Mouse (Mus musculus): Measurements from ENCODE around the gene Gpr137. TPM values are rescaled to one million over a fixed set of nuclear protein-coding genes. Genes with fewer than 3 reads are reported as not detected.

The Gpr137 gene
- polyA plus RNA-seq, 1 experiment from 2014 or later = 33.1 TPM

- peak; percentile 30; the same call in 1 of the 2 replicates for TF ChIP-seq CTCF (IDR thresholded peaks at IDR 0.05; ENCODE audit: low read depth)
- DNase-seq (ENCODE audit: low spot score) (peak; percentile 98), ATAC-seq (replicated peaks; ENCODE audit: low FRiP score, low read depth) (peak; percentile 82)
- H3K4me1 ChIP-seq (replicated peaks; ENCODE audit: insufficient read depth, low read length) = peaks cover 15% of the 10 kb centered on the region
- no peaks in the 10 kb centered on the region for H3K9me3 ChIP-seq (replicated peaks; ENCODE audit: low read length)
- peak within 1 kb of the TSS; percentile 61 for H3K4me2 ChIP-seq (ENCODE audit: low read length)
- no peaks in the 10 kb centered on the region for H3K27me3 ChIP-seq (ENCODE audit: insufficient read depth, low read length)
- under 1% methylated on average over 65 of the region's 65 CpGs for WGBS
- H3K9ac ChIP-seq (ENCODE audit: low read depth, low read length) = peak within 1 kb of the TSS; percentile 58
- peak within 1 kb of the TSS; percentile 98 for H3K27ac ChIP-seq
- peaks cover 42% of the 10 kb centered on the region for H3K36me3 ChIP-seq (ENCODE audit: insufficient read depth, low read length)
- H3K4me3 ChIP-seq (replicated peaks; ENCODE audit: low read depth, low read length) = peak within 1 kb of the TSS; percentile 52
Measured at GRCm38 (mm10) chr19:6909507-6910289, 32.6 kb downstream of the Gpr137 start, which contains the start of the genes Trmt112 and Prdx5. Gene Trmt112, plus strand, starts transcription at chr19:6909698. Gene Prdx5, minus strand, starts transcription at chr19:6910106.

- ATAC-seq (replicated peaks; ENCODE audit: low FRiP score, low read depth) = no peak
- H3K9me3 ChIP-seq (replicated peaks; ENCODE audit: low read length) = no peaks in the 10 kb centered on the region
- peak overlapping the region; percentile 61 for H3K4me2 ChIP-seq (ENCODE audit: low read length)
- peak overlapping the region; percentile 58 for H3K9ac ChIP-seq (ENCODE audit: low read depth, low read length)
- peak; percentile 32 for DNase-seq (ENCODE audit: low spot score)
- WGBS = 6% methylated on average over 11 of the region's 11 CpGs
- H3K27me3 ChIP-seq (ENCODE audit: insufficient read depth, low read length) = no peaks in the 10 kb centered on the region
- H3K27ac ChIP-seq = peak overlapping the region; percentile 98
- no peak for TF ChIP-seq CTCF (IDR thresholded peaks at IDR 0.05; ENCODE audit: low read depth)
- H3K4me1 ChIP-seq (replicated peaks; ENCODE audit: insufficient read depth, low read length) = peaks cover 15% of the 10 kb centered on the region
- H3K36me3 ChIP-seq (ENCODE audit: insufficient read depth, low read length) = peaks cover 46% of the 10 kb centered on the region
- H3K4me3 ChIP-seq (replicated peaks; ENCODE audit: low read depth, low read length) = peak overlapping the region; percentile 52
Measured at GRCm38 (mm10) chr19:6909021-6909420, 33.3 kb downstream of the Gpr137 start.

GRCm38 (mm10) chr19:6907811-6908540, 34.3 kb downstream of the Gpr137 start:
- DNase-seq (ENCODE audit: low spot score) = peak; percentile 60

GRCm38 (mm10) chr19:6907094-6907493, 35.2 kb downstream of the Gpr137 start:
- Histone ChIP-seq H3K4me3 (replicated peaks; ENCODE audit: low read depth, low read length) (no peak overlapping the region), H3K27me3 (ENCODE audit: insufficient read depth, low read length) (no peaks in the 10 kb centered on the region), H3K9me3 (replicated peaks; ENCODE audit: low read length) (no peaks in the 10 kb centered on the region), H3K36me3 (ENCODE audit: insufficient read depth, low read length) (peaks cover 31% of the 10 kb centered on the region), H3K9ac (ENCODE audit: low read depth, low read length) (no peak overlapping the region), H3K27ac (no peak overlapping the region), H3K4me2 (ENCODE audit: low read length) (peak overlapping the region; percentile 61), H3K4me1 (replicated peaks; ENCODE audit: insufficient read depth, low read length) (peaks cover 15% of the 10 kb centered on the region)
- 87% methylated on average over 8 of the region's 8 CpGs for WGBS
- TF ChIP-seq CTCF (IDR thresholded peaks at IDR 0.05; ENCODE audit: low read depth) = no peak
- no peak for DNase-seq (ENCODE audit: low spot score)
- no peak for ATAC-seq (replicated peaks; ENCODE audit: low FRiP score, low read depth)

More at GRCm38 (mm10) chr19:6907811-6908540, 34.3 kb downstream of the Gpr137 start:
- H3K27me3 ChIP-seq (ENCODE audit: insufficient read depth, low read length) = no peaks in the 10 kb centered on the region
- H3K9me3 ChIP-seq (replicated peaks; ENCODE audit: low read length) = no peaks in the 10 kb centered on the region
- H3K4me3 ChIP-seq (replicated peaks; ENCODE audit: low read depth, low read length) = peak overlapping the region; percentile 52
- H3K4me1 ChIP-seq (replicated peaks; ENCODE audit: insufficient read depth, low read length) = peaks cover 15% of the 10 kb centered on the region
- H3K4me2 ChIP-seq (ENCODE audit: low read length) = peak overlapping the region; percentile 61
- H3K36me3 ChIP-seq (ENCODE audit: insufficient read depth, low read length) = peaks cover 39% of the 10 kb centered on the region
- ATAC-seq (replicated peaks; ENCODE audit: low FRiP score, low read depth) = no peak
- 0 out of 2 replicates have a peak, but pooled peaks have one; percentile 19 for TF ChIP-seq CTCF (IDR thresholded peaks at IDR 0.05; ENCODE audit: low read depth)
- 56% methylated on average over 7 of the region's 7 CpGs for WGBS
- H3K27ac ChIP-seq = peak overlapping the region; percentile 98
- H3K9ac ChIP-seq (ENCODE audit: low read depth, low read length) = peak overlapping the region; percentile 58

- Histone ChIP-seq H3K36me3 (ENCODE audit: insufficient read depth, low read length) (peaks cover 22% of the 10 kb centered on the region; the same call in 1 of the 2 replicates), H3K27ac (no peak overlapping the region), H3K27me3 (ENCODE audit: insufficient read depth, low read length) (no peaks in the 10 kb centered on the region), H3K4me2 (ENCODE audit: low read length) (no peak overlapping the region), H3K4me3 (replicated peaks; ENCODE audit: low read depth, low read length) (no peak overlapping the region), H3K4me1 (replicated peaks; ENCODE audit: insufficient read depth, low read length) (peaks cover 12% of the 10 kb centered on the region), H3K9me3 (replicated peaks; ENCODE audit: low read length) (no peaks in the 10 kb centered on the region), H3K9ac (ENCODE audit: low read depth, low read length) (no peak overlapping the region)
- no peak for TF ChIP-seq CTCF (IDR thresholded peaks at IDR 0.05; ENCODE audit: low read depth)
- DNase-seq (ENCODE audit: low spot score) (no peak), ATAC-seq (replicated peaks; ENCODE audit: low FRiP score, low read depth) (no peak)
- WGBS = 77% methylated on average over 3 of the region's 3 CpGs
Measured at GRCm38 (mm10) chr19:6906199-6906598, 36.1 kb downstream of the Gpr137 start.

- H3K9me3 ChIP-seq (replicated peaks; ENCODE audit: low read length) = no peaks in the 10 kb centered on the region
- H3K36me3 ChIP-seq (ENCODE audit: insufficient read depth, low read length) = peaks cover 22% of the 10 kb centered on the region; the same call in 1 of the 2 replicates
- H3K4me2 ChIP-seq (ENCODE audit: low read length) = no peak overlapping the region
- peak overlapping the region; percentile 42; the same call in 1 of the 2 replicates for H3K27ac ChIP-seq
- ATAC-seq (replicated peaks; ENCODE audit: low FRiP score, low read depth) (no peak), DNase-seq (ENCODE audit: low spot score) (no peak)
- no peak overlapping the region for H3K4me3 ChIP-seq (replicated peaks; ENCODE audit: low read depth, low read length)
- H3K9ac ChIP-seq (ENCODE audit: low read depth, low read length) = no peak overlapping the region
- peaks cover 8% of the 10 kb centered on the region for H3K4me1 ChIP-seq (replicated peaks; ENCODE audit: insufficient read depth, low read length)
- TF ChIP-seq CTCF (IDR thresholded peaks at IDR 0.05; ENCODE audit: low read depth) = no peak
- no peaks in the 10 kb centered on the region for H3K27me3 ChIP-seq (ENCODE audit: insufficient read depth, low read length)
- WGBS = 92% methylated on average over 11 of the region's 11 CpGs
Measured at GRCm38 (mm10) chr19:6905498-6906159, 36.7 kb downstream of the Gpr137 start.

Measured in kidney, postnatal 0 days (tissue).